ENCODE assay signal across 22 mouse cellular contexts in the genomic region with DNA sequence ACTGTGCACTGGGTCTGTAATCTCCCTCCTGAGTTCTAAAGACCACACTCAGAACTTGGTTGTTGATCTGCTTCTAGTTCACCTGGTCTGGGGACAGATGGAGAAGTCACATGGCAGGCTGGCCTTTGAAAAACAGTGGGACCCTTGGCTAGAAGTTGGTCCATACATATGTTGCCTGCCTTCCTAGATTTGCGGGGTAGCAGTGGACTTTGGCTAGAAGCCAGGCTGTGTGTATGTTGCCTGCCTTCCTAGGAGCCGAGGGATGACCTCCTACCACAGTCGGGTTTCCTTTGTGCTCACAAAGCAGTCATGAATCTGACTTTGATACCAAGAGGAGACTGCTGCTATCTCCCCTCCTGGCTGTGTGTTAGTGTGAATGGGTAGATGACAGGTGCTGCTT. TPM values are rescaled to one million over a fixed set of nuclear protein-coding genes. Genes with fewer than 3 reads are reported as not detected.
DNase-seq lines count a peak whose midpoint lies in the region; ATAC-seq and TF ChIP-seq lines count a peak whose summit lies in the region.
"Had no signal": no experiment of that assay in that cellular context is flagged by ENCODE, and none has a peak within 500 bp of the region (broad histone marks: within the 10 kb centered on the region; RNA-seq: fewer than 3 reads in every experiment).

No protein-coding gene starts in this region.

- peaks cover 27% of the 10 kb centered on the region; the same call in 1 of the 2 replicates for H3K4me1 ChIP-seq in heart, embryonic 10.5 days
- no peaks in the 10 kb centered on the region for H3K4me1 ChIP-seq in forebrain, postnatal 0 days (ENCODE audit: insufficient read depth)
- H3K4me1 ChIP-seq: midbrain, embryonic 15.5 days; stomach, embryonic 15.5 days had no signal

- no peak overlapping the region for H3K9ac ChIP-seq in forebrain, postnatal 0 days
- H3K9ac ChIP-seq: embryonic facial prominence, embryonic 13.5 days; hindbrain, embryonic 12.5 days; midbrain, embryonic 15.5 days; neural tube, embryonic 15.5 days; stomach, embryonic 15.5 days had no signal

- H3K27me3 ChIP-seq in heart, embryonic 10.5 days (ENCODE audit: insufficient read depth, poor library complexity, severe bottlenecking) = no peaks in the 10 kb centered on the region
- no peaks in the 10 kb centered on the region for H3K27me3 ChIP-seq in forebrain, postnatal 0 days (ENCODE audit: insufficient read depth, low read length)
- H3K27me3 ChIP-seq: embryonic facial prominence, embryonic 13.5 days; hindbrain, embryonic 12.5 days; midbrain, embryonic 15.5 days; neural tube, embryonic 15.5 days; stomach, embryonic 15.5 days had no signal

- DNase-seq in heart, embryonic 10.5 days (ENCODE audit: low spot score) = no peak
- no peak for DNase-seq in heart, adult 18-20 months
- DNase-seq in left cerebral cortex, postnatal 4 days = peak; percentile 70
- no peak for DNase-seq in left cerebral cortex, postnatal 36 days (ENCODE audit: low spot score in 2 of 2)
- DNase-seq in cerebellum, adult 8-10 months = peak; percentile 45
- no peak for DNase-seq in forebrain, postnatal 0 days
- DNase-seq in lung, adult 18-20 months = no peak
- DNase-seq: adrenal gland, postnatal 36 days; B cell, adult 2 months; kidney, adult 2 months; kidney, postnatal 10 days; lung, postnatal 10 days; right cerebral cortex, postnatal 14 days; thymus, adult 18-20 months; thymus, postnatal 4 days had no signal

- 71% methylated on average over 3 of the region's 3 CpGs for WGBS in heart, embryonic 10.5 days
- WGBS in forebrain, postnatal 0 days = 85% methylated on average over 3 of the region's 3 CpGs

- intact Hi-C loops in left cerebral cortex, postnatal 4 days (cut with DNase I) = no loop called here
- intact Hi-C loops in left cerebral cortex, postnatal 36 days (cut with DNase I) = no loop called here

- no peaks in the 10 kb centered on the region for H3K9me3 ChIP-seq in heart, embryonic 10.5 days
- no peaks in the 10 kb centered on the region for H3K9me3 ChIP-seq in forebrain, postnatal 0 days (ENCODE audit: low read length)
- H3K9me3 ChIP-seq: hindbrain, embryonic 12.5 days; midbrain, embryonic 15.5 days; neural tube, embryonic 15.5 days; stomach, embryonic 15.5 days had no signal

- H3K4me3 ChIP-seq in heart, embryonic 10.5 days = no peak overlapping the region
- no peak overlapping the region for H3K4me3 ChIP-seq in forebrain, postnatal 0 days (ENCODE audit: low read depth, low read length)
- H3K4me3 ChIP-seq: embryonic facial prominence, embryonic 13.5 days; hindbrain, embryonic 12.5 days; midbrain, embryonic 15.5 days; neural tube, embryonic 15.5 days; stomach, embryonic 15.5 days had no signal

- no peak overlapping the region for H3K4me2 ChIP-seq in forebrain, postnatal 0 days (ENCODE audit: low read depth)
- H3K4me2 ChIP-seq: embryonic facial prominence, embryonic 13.5 days; hindbrain, embryonic 12.5 days; midbrain, embryonic 15.5 days; neural tube, embryonic 15.5 days; stomach, embryonic 15.5 days had no signal

- TF ChIP-seq CTCF in forebrain, postnatal 0 days (IDR thresholded peaks at IDR 0.05; ENCODE audit: low read depth) = no peak

- H3K27ac ChIP-seq in heart, embryonic 10.5 days = peak overlapping the region; percentile 31
- H3K27ac ChIP-seq in forebrain, postnatal 0 days (ENCODE audit: low read depth, low read length) = no peak overlapping the region
- H3K27ac ChIP-seq: embryonic facial prominence, embryonic 13.5 days; hindbrain, embryonic 12.5 days; midbrain, embryonic 15.5 days; neural tube, embryonic 15.5 days; stomach, embryonic 15.5 days had no signal

- H3K36me3 ChIP-seq in heart, embryonic 10.5 days = peaks cover 86% of the 10 kb centered on the region
- peaks cover 21% of the 10 kb centered on the region for H3K36me3 ChIP-seq in forebrain, postnatal 0 days (ENCODE audit: insufficient read depth)

- no peak for ATAC-seq in forebrain, postnatal 0 days
- ATAC-seq: forebrain, embryonic 14.5 days; inflammation-experienced regulatory T-cells, adult 6 months; midbrain, embryonic 15.5 days had no signal

RNA-seq across cellular contexts. Expression of a gene that starts 41.3 kb away (rescaled TPM):
- polyA plus RNA-seq in heart, embryonic 10.5 days (2016; fragmentation: Nextera tagmentation; extraction: Ambion mirVana) = 24.2 and 32.9 TPM in 2 replicates
- total RNA-seq in heart, adult 18-20 months (2021) = 10 to 100 TPM; 48.1 to 54.5 TPM
- total RNA-seq in left cerebral cortex, postnatal 4 days (2021) = 10 to 100 TPM; 40.0 to 44.9 TPM
- 10 to 100 TPM; 16.8 to 20.9 TPM for total RNA-seq in left cerebral cortex, postnatal 36 days (2021)
- total RNA-seq in forebrain, postnatal 0 days (2014; rRNA removed) = 16.2 and 19.8 TPM in 2 replicates
- polyA plus RNA-seq in forebrain, postnatal 0 days (2015; fragmentation: Nextera tagmentation; extraction: Ambion mirVana) = 3.5 and 5.0 TPM in 2 replicates

RNA-seq across cellular contexts. Expression of a gene that starts 44.9 kb away (rescaled TPM):
- 4.3 and 4.5 TPM in 2 replicates for polyA plus RNA-seq in heart, embryonic 10.5 days (2016; fragmentation: Nextera tagmentation; extraction: Ambion mirVana)
- 1 to 10 TPM; 1.0 to 2.9 TPM for total RNA-seq in heart, adult 18-20 months (2021)
- 1 to 10 TPM; 2.2 to 4.4 TPM for total RNA-seq in left cerebral cortex, postnatal 4 days (2021)
- total RNA-seq in left cerebral cortex, postnatal 36 days (2021) = 1 to 10 TPM; 2.6 to 6.4 TPM
- total RNA-seq in forebrain, postnatal 0 days (2014; rRNA removed) = 9.2 and 15.1 TPM in 2 replicates
- polyA plus RNA-seq in forebrain, postnatal 0 days (2015; fragmentation: Nextera tagmentation; extraction: Ambion mirVana) = 6.6 and 7.4 TPM in 2 replicates

Comparison
In these comparisons a context has a peak if more than half of its experiments do, and no peak if none do; other contexts are left out.
1. DNase-seq: peak in left cerebral cortex, postnatal 4 days (single experiment) and cerebellum, adult 8-10 months (single experiment); none in heart, embryonic 10.5 days (single experiment), heart, adult 18-20 months (0 of 2), left cerebral cortex, postnatal 36 days (0 of 2), forebrain, postnatal 0 days (single experiment) and lung, adult 18-20 months (0 of 2).